Mouse (Mus musculus) macrophage (primary cell): ENCODE measurements around the gene Spryd4. TPM values are rescaled to one million over a fixed set of nuclear protein-coding genes. Genes with fewer than 3 reads are reported as not detected.
A peak's percentile ranks its signal among the peaks of the same experiment; 100 is the strongest.
"Not testable (repeated sequence)": the region's sequence is repeated elsewhere in the genome, so short reads cannot be mapped to it uniquely, and the experiment has no call there.

Experiments
- H3K27ac ChIP-seq: fragments of 350-480 bp; formaldehyde crosslinking; 2 replicates; pipeline ENCODE4 v1.9.0; 2021
- H3K36me3 ChIP-seq: fragments of 350-480 bp; formaldehyde crosslinking; 2 replicates; pipeline ENCODE4 v1.9.0; 2021; ENCODE audit errors: inconsistent target
- H3K4me3 ChIP-seq: fragments of 350-480 bp; formaldehyde crosslinking; 2 replicates; pipeline ENCODE4 v1.9.0; 2021; ENCODE audit errors: inconsistent target
- H3K79me2 ChIP-seq: fragments of 350-480 bp; formaldehyde crosslinking; 2 replicates; pipeline ENCODE4 v1.9.0; 2021; ENCODE audit errors: inconsistent target
- WGBS: methylation state at CpG from one replicate; pipeline ENCODE4 v1.1.7; 2026; ENCODE audit warnings: inconsistent platforms; ENCODE audit not compliant: missing documents; 5-methylcytosine and 5-hydroxymethylcytosine counted together
- polyA plus RNA-seq: library from polyadenylated mRNA; stranded (reverse); fragments of 250-400 nt; gene quantifications from 3 replicates; pipeline ENCODE4 v1.2.4, GENCODE M21; 2018; ENCODE audit warnings: inconsistent platforms

Gene Spryd4
- polyA plus RNA-seq, 1 experiment from 2014 or later: 5.3 TPM

- Histone ChIP-seq H3K79me2 (peaks cover 18% of the 10 kb centered on the region; the same call in 1 of the 2 replicates), H3K4me3 (no peak overlapping the region), H3K27ac (no peak overlapping the region), H3K36me3 (peaks cover 7% of the 10 kb centered on the region; the same call in 1 of the 2 replicates)
- 83% methylated on average over 4 of the region's 4 CpGs for WGBS
Measured at GRCm38 (mm10) chr10:128236321-128236720, 24.7 kb upstream of the Spryd4 start.

DNA sequence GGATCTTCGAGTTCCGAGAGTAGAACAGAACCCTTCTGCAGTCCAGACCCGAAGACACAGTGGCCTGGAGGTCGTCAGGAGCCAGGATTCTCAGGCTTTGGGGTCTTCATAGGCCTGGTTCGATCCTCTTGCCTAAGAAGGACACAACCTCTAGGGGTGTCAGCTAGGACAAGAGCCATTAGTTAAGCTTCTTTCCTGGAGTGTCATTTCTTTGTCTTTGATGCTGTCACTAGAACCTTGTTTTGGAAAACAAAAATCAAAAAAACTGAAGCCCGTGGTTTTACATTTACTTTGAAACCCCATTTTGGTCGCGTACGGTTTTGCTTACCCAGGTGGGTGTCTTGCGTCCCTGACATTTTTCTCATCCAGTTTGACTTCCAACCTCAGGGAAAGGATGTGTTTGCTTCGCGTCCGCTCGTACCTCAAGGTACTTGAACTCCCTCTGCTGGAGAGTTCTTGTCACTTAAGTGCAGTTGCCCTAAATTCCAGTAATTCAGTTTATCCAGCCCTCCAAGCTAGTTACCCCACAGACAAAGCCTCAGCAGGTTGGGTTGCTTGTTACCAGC, 20.9 kb upstream of the Spryd4 start:
- WGBS: 3% methylated on average over 14 of the region's 14 CpGs
- peak overlapping the region; percentile 85 for H3K27ac ChIP-seq

DNA sequence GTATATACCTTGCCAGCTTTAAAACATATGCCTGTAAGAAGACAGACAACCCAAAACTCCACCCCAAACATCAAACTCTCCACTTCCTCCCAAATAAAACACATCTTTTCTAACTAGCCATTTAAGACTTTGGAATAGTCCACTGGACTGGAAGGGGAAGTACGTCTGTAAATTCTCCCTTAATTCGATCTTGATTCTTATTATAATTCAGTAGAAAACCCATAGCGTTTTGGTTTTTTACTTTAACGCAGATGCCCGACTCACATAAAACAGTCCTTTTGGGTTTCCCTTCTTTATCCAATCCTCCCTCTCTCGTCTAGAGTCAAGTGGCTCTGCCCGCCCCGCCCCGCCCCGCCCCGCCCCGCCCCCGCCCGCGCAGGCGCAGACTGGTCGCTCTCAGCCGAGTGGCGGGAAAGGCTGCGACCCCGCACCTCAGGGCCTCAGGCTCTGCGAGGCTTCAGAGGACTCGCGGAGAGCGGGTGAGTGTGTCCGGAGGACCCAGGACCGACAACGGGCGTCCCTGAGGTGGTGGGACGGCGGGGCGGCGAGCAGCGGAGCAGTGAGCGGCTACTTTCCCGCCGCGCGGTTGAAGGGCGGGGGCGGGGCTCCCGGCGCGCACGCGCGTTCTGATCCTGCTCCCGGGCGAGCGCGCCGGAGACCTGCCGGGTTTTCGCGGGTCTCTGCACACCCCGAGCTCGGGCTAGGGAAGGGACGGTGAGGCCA, 20.3 kb upstream of the Spryd4 start, which contains the start of gene Timeless:
Gene Timeless (plus strand): TSS at position 369 of the 723 bp plus-strand sequence.
- Histone ChIP-seq H3K36me3 (no peaks in the 10 kb centered on the region), H3K79me2 (peaks cover 18% of the 10 kb centered on the region; the same call in 1 of the 2 replicates), H3K4me3 (peak within 1 kb of the TSS; percentile 81), H3K27ac (peak within 1 kb of the TSS; percentile 85)
- 1% methylated on average over 43 of the region's 58 CpGs for WGBS

More for the DNA sequence above, 20.9 kb upstream of the Spryd4 start:
- H3K36me3 ChIP-seq: no peaks in the 10 kb centered on the region
- H3K79me2 ChIP-seq: peaks cover 18% of the 10 kb centered on the region; the same call in 1 of the 2 replicates
- H3K4me3 ChIP-seq: peak overlapping the region; percentile 81

DNA sequence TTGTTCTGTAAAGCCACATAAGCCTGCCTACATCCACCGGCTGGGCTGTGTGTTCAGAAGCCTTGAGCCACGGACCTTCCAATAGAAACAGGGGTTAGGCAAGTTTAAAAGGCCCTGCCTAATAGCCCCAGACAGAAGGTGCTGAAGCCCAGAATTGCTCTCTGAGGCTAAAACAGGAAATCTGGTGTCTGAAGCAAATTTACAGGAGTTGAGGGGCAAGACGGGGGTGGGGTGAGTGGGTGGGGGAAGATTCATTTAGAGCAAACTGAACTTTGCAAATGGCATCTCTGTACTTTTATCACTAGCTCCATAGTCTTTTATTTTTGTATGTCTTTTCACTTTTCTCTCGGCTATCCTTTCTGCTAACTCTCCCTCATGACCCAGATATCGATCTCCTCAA, 19.5 kb upstream of the Spryd4 start:
- WGBS: 5% methylated on average over 5 of the region's 5 CpGs
- Histone ChIP-seq H3K27ac (peak overlapping the region; percentile 80), H3K4me3 (peak overlapping the region; percentile 81), H3K36me3 (no peaks in the 10 kb centered on the region), H3K79me2 (peaks cover 18% of the 10 kb centered on the region; the same call in 1 of the 2 replicates)

DNA sequence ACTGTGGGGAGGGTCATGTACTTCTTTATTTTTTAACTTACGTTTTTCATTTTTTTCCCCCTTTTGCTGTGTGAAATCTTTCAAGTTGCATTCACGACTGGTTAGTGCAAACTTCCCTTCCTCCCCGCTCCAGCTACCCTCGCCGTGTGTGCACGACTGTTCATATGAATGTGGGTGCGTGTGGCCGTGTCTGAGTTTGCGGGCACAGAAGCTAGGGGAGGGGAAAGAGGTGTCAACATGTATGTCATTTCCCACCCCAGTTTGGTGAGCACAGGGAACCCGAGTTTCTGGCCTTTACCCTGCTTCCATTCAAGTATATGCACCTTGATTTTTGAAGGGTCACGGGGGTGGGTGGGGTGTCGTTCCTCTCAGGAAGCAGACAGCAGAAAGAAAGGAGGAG, 19.0 kb upstream of the Spryd4 start:
- Histone ChIP-seq H3K4me3 (no peak overlapping the region), H3K36me3 (no peaks in the 10 kb centered on the region), H3K79me2 (peaks cover 12% of the 10 kb centered on the region; the same call in 1 of the 2 replicates), H3K27ac (peak overlapping the region; percentile 80; the same call in 1 of the 2 replicates)
- WGBS: 32% methylated on average over 12 of the region's 12 CpGs

DNA sequence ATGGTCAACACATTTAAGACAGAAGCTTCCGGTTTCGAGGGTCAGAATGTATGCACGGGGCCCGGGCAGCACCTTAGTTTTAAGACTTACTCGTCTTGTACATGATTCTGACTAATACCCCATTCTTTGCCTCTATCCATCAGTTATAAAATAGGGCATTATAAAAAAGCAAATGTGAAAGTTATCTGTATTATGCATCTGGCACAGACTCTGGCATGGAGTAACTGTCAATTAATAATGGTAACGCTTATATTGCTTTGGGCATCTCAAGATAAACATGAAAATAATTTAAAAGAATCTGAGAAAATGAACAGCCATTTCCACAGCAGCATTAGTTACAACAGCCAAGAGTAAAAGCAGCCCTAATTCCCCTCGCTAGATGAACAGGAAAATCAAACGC, 16.4 kb upstream of the Spryd4 start:
- H3K4me3 ChIP-seq: no peak overlapping the region
- no peaks in the 10 kb centered on the region for H3K79me2 ChIP-seq
- H3K36me3 ChIP-seq: no peaks in the 10 kb centered on the region
- 92% methylated on average over 8 of the region's 8 CpGs for WGBS
- no peak overlapping the region for H3K27ac ChIP-seq

DNA sequence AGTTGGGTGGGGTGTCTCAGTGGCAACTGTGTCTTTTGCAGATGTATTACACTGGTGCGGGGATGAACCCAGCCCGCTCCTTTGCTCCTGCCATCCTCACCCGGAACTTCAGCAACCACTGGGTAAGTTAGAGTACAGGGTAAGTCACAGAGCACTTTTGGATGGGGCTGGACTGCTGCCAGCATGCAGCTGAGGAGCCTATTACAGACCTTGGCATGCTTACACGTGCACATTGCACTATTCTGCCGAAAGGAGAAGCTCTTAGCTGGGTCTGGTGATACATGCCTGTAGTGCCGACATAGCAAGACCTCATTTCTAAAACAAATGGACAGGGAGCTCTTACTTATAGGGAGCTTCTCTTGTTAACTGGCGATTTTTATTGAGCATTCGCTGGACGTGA, 16.0 kb upstream of the Spryd4 start:
- H3K27ac ChIP-seq: no peak overlapping the region
- H3K36me3 ChIP-seq: no peaks in the 10 kb centered on the region
- 76% methylated on average over 9 of the region's 9 CpGs for WGBS
- H3K79me2 ChIP-seq: no peaks in the 10 kb centered on the region
- H3K4me3 ChIP-seq: no peak overlapping the region

DNA sequence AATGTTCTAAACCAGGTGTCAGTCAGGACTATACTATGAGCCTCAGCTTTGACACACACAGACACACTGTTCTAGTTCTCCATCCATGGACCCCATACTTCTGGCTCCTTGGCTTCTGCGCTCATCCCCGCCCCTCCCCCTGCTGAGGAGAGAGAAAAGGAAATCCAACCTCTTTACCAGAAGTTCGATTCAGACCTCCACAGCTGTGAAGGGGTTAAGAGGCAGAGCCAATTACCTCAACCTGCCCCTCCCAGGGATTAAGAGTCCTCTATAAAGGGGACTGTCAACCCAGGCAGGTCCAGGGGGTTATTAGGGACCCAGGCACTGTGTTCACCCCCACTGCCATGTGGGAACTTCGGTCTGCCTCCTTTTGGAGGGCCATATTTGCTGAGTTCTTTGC, 13.9 kb upstream of the Spryd4 start, which contains the start of gene Mip:
Gene Mip (plus strand): TSS at position 301 of the 400 bp plus-strand sequence.
- Histone ChIP-seq H3K36me3 (no peaks in the 10 kb centered on the region), H3K27ac (no peak within 1 kb of the TSS), H3K79me2 (no peaks in the 10 kb centered on the region), H3K4me3 (no peak within 1 kb of the TSS)
- WGBS: 80% methylated on average over 4 of the region's 4 CpGs

DNA sequence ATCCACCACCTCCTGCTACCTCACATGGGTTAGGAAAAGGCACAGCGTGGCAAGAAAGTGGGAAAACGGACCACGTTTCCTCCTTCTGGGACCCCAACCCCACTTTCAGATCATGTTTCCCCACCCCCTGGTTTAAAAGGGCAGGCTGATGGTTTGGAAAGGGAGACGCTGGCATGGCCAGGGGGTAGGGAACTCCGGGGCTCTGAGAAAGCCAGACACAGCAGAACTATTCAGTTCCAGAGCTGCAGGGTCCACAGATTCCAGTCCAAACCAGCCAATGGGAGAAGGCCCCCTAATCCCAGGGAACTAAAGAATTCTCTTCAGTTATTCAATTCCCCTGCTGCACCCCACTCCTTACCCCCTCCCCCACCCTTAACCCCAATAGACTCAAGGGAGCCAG, 13.5 kb upstream of the Spryd4 start:
- Histone ChIP-seq H3K27ac (no peak overlapping the region), H3K36me3 (no peaks in the 10 kb centered on the region), H3K4me3 (no peak overlapping the region), H3K79me2 (no peaks in the 10 kb centered on the region)
- 88% methylated on average over 5 of the region's 5 CpGs for WGBS

DNA sequence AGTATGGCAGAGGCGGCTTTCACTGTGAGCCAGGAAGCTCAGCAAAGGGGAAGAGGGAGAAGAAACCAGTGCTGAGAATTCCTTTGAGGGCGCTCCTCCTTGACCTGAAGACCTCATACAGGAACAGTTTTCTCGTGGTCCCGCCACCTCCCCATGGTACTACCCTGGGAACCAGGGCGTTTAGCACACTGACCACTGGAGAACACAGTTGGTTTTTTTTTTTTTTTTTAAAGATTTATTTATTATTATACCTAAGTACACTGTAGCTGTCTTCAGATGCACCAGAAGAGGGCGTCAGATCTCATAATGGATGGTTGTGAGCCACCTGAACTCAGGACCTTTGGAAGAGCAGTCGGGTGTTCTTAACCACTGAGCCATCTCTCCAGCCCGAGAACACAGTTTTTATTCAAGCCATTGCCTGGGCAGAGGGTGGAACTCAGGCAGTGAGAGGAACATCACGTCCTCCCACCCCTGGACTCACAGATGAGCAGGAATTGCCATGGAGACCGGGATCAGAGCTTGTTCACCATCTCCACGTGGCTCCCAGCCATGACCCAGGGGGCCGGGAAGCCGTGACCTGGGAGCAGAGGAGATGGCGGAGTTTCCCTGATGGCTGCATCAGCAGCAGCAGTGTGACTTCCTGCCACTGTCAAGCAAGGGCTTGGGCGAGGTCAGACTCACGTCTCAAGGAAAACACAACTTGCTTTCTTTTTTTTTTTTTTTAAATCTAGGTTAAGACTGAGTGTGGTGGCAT, 10.1 kb upstream of the Spryd4 start:
- Histone ChIP-seq H3K27ac (no peak overlapping the region), H3K79me2 (no peaks in the 10 kb centered on the region), H3K36me3 (no peaks in the 10 kb centered on the region), H3K4me3 (no peak overlapping the region)
- 78% methylated on average over 16 of the region's 16 CpGs for WGBS

DNA sequence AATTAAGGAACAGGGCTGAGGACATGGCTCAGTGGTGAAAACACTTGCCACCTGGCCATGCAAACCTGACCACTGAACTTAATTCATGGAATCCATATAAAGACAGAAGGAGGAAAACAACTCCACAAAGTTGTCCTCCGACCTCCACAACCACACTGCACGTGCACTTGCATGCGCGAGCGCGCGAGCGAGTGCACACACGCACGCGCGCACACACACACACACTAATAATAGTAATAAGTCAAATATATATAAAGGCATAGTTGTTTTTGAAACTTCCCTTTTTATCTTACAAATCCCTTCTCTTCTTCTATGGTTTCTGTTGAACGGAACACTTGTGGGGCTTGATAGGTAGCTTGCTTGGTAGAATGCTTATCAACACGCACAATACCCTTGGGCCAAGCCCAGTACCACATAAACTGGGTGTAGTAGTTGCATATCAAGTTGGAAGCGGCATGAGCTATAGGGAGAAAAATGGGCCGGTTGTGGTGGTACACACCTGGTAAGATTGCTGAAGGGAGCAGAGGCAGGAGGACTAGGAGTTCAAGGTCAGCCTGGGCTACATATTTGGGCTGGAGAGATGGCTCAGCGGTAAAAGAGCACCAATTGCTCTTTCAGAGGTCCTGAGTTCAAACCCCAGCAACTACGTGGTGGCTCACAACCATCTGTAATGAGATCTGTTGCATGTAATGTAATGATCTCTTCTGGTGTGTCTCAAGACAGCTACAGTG, 6.9 kb upstream of the Spryd4 start:
- H3K79me2 ChIP-seq: no peaks in the 10 kb centered on the region
- no peak overlapping the region for H3K4me3 ChIP-seq
- H3K27ac ChIP-seq: no peak overlapping the region
- WGBS: 94% methylated on average over 17 of the region's 18 CpGs
- no peaks in the 10 kb centered on the region for H3K36me3 ChIP-seq

DNA sequence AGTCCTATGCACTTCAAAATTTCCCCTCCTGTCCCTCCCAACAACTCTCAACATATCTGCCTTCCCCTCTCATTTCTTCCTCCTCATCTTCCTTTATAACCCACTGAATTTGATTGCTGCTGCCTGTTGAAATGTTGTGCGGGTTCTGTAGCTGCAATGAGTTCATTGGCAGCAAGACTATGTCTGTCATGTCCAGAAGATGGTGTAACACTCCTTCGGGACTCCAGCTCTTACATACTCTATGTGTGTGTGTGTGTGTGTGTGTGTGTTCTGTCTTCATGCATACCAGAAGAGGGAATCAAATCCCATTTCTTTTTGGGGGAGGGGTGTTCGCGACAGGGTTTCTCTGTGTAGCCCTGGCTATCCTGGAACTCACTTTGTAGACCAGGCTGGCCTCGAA, 3.4 kb upstream of the Spryd4 start:
- H3K4me3 ChIP-seq: no peak overlapping the region
- no peak overlapping the region for H3K27ac ChIP-seq
- no peaks in the 10 kb centered on the region for H3K36me3 ChIP-seq
- H3K79me2 ChIP-seq: peaks cover 4% of the 10 kb centered on the region; the same call in 1 of the 2 replicates
- 43% methylated on average over 3 of the region's 5 CpGs for WGBS

DNA sequence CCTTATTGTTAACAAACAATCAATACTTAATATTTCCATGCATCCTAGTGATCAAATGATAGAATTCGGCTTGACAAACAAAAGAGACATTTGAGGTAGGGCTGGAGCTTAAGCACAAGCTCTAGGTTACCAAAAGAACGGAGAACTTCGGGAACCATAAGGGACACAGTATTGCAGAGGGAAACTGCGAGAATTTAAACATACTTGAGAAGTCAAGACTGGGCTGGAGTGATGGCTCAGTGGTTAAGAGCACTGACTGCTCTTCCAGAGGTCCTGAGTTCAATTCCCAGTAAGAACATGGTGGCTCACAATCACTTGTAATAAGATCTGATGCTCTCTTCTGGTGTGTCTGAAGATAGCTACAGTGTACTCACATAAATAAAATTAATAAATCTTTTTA, 2.5 kb upstream of the Spryd4 start:
- 94% methylated on average over 4 of the region's 4 CpGs for WGBS
- not testable (repeated sequence) for H3K4me3 ChIP-seq, H3K36me3 ChIP-seq, H3K27ac ChIP-seq, H3K79me2 ChIP-seq

GRCm38 (mm10) chr10:128212871-128213323, 1.3 kb upstream of the Spryd4 start:
- no peak overlapping the region for H3K27ac ChIP-seq
- peaks cover 4% of the 10 kb centered on the region; the same call in 1 of the 2 replicates for H3K79me2 ChIP-seq
- WGBS: 2% methylated on average over 18 of the region's 18 CpGs
- H3K36me3 ChIP-seq: no peaks in the 10 kb centered on the region
- peak overlapping the region; percentile 22 for H3K4me3 ChIP-seq
